Mouse (Mus musculus) mouse trophoblast stem cell (cell line): ENCODE results near the gene Acaca.

Experiments used
- in situ Hi-C, 2 experiments: fragments of 300-500 bp; cut with MseI, MboI; formaldehyde crosslinking; loops; 2 replicates in 1 of 2; 3 replicates in 1 of 2; pipeline ENCODE4 v1.15.1; 2025

Gene Acaca

DNA sequence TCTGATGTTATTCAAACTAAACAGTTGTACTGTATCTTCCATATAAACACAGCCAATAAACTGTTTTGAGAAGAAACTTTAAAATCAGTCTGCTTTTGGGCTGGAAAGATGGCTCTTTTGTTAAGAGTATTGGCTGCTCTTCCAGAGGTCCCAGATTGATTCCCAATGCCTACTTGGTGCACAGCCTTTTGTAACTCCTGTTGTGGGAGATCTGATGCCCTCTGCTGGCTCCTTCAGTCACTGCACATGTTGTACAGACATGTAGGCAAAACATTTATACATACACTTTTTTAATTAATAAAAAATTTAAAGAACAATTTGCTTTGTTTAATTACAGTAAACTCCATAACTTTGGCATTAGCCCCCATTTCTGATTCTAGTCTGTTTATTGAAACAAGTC, 114.1 kb downstream of the Acaca start:
- in situ Hi-C loops = no loop called here

DNA sequence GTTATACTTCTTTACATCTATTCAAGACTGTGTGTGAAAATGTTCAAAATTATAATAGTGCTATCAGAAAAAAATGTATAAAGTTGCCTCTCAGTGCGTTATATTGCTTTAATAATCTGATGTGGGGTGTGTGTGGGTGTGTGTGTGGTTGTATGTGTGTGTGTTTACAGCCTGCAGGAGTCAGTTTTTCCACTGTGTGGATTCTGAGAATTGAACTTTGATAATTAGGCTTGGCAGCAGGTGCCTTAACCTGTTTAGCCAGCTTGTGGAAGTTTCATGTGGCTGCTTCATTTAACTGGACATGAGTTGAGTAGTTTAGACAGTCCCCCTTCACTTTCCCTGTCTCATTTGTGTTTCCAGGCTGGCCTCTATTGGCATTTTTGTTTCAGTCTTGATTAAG, 117.9 kb downstream of the Acaca start:
- in situ Hi-C loops = no loop called here

DNA sequence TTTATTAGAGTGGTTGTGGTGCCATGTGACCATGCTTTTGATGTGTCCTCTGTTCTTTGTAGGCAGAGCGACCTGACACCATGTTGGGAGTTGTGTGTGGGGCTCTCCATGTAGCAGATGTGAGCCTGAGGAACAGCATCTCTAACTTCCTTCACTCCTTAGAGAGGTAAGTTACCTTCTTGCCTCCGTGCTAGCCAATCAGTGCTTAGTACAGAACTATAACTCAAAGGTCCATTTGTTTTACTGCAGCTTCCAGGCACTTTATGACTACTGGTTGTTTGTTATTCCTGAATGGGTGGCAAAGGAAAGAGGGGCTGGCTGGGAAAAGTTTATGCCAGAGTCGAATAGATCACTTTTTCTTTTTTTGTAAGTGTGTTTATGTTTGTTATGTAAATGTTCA, 121.7 kb downstream of the Acaca start:
- in situ Hi-C loops = no loop called here

DNA sequence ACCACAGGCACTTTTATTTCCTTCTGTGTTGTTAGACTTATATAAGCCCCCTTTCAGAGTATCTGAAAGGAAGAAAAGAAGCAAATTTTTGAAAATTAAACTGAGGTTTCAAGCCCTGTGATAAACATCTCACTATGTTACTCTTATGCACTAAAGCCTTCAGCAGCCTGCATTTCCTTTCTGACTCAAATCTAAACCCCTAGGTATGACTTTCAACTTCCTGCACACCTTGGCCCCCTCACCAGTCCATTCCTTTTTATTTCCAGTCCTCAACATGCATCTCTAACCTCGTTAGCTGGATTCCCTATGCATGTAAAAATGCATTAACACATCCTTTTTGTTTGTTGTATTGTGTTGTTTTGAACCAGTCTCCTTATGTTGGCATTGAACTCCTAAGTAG, 123.0 kb downstream of the Acaca start:
- in situ Hi-C loops = no loop called here

GRCm38 (mm10) chr11:84255879-84256278, 126.4 kb downstream of the Acaca start:
- in situ Hi-C loops = no loop called here

DNA sequence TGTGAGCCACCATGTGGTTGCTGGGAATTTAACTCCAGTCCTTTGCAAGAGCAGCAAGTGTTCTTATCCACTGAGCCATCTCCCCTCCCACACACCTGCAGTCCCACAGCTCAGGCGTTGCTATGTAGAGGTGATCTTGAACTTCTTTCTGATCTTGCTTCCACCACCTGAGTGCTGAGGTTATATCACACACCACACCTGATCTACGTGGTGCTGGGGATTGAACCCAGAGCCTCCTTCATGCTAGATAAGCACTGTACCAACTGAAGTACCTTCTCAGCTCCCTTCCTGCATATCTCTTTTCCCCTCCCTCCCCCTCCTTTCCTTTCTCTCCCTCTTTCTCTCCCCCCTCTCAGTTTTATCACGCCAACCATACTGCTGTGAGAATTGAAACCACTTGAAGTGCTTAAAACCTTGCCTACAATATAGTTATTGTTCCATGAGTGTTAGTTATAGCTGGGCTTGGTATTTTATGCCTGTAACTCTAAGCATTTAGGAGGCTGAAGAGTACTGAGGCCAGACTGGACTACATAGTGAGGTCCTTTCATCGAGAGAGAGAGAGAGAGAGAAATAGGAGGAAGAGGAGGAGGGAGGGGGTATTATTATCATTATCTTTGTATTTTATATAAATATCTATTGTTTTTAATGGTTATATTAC, 128.7 kb downstream of the Acaca start:
- in situ Hi-C loops = no loop called here

GRCm38 (mm10) chr11:84264490-84264889, 135.0 kb downstream of the Acaca start:
- in situ Hi-C loops = no loop called here

DNA sequence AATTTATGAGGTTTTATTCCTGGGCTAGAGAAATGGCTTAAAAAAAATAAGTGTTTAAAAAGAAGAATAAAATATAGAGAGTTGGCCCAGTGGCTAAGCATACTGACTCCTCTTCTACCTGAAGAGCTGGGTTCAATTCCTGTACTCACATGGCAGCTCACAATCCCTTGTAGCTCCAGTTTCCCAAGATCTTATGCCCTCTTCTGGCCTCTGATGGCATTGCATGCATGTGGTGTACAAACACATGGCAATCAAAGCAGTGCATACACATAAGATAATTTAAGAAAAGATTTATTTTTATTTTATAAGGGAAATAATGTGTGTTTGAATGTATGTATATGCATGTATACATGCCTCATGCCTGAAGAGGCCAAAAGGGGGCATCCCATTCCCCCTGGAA, 138.6 kb downstream of the Acaca start:
- in situ Hi-C loops = no loop called here

DNA sequence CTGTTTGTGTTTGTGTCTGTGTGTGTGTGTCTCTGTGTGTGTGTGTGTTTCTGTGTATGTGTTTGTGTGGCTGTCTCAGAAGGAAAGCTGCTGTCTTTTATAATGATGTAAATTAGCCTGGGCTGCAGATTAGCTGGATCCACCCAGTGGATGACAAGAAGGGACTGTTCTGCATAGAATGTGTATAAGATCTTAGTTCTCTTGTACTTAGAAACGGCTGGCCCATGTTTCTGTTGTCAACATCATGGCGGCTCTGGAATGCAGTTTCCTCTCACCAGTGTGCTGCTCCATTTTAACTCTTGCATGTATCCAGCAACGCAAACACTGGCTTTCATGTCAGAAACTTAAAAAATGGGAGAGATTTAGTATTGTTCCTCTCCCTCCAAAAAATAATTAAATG, 141.0 kb downstream of the Acaca start:
- in situ Hi-C loops = no loop called here

GRCm38 (mm10) chr11:84271948-84272347, 142.5 kb downstream of the Acaca start:
- in situ Hi-C loops = no loop called here

DNA sequence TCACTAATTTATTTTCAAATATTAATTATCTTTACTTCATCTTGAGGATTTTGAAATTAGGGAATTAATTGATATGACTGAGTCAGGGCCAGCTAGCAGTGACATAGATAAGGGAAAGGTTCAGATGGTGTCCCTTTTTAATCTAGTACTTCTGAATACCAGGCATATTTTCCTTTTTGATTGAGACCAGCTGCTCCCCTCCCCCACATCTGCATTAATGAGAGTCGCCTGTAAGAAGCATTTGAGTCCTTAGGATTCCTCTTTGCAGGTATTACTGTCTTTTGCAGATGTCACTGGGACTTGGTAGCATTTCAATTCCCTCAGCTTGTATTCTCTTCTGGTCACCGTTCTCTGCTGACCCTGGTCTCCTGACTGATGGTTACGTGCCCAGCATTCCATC, 143.1 kb downstream of the Acaca start:
- in situ Hi-C loops = no loop called here

DNA sequence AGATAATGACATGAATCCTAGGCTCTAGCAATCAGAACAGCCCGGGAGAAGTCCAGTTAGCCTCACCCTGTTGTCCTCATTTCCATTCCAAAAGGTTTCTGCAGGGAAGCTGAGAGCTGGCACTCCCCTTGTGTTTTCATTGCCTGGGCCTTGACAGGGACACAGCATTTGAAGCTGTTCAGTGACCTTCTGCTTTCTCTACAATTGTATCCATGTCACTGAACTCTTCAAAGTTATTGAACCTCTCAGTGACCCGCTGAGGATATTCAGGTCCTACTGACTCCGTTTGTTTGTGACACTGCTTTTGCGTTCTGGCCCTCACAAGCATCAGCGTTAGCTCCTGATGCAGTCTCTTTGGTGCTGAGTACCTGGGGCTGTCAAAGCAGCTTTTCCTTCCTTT, 147.5 kb downstream of the Acaca start:
- in situ Hi-C loops = no loop called here

DNA sequence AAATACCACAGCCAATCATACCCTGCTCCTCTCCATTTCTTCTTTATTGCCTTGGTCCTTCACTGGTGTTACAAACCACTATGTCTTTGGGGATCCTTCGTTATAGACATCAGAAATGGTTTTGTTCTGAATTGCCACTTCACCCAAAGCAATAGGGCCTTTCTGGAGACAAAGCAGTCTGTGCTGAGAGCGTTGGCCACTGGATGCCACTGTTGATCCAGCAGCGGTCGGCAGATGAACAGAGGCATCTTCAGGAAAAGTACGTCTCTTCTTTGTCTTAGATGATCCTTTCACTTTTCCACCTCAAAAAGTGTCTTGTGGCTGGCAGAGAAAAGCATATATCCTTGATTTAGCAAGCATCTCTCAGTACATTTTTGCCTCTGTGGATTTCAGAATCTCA, 151.8 kb downstream of the Acaca start:
- in situ Hi-C loops = no loop called here

DNA sequence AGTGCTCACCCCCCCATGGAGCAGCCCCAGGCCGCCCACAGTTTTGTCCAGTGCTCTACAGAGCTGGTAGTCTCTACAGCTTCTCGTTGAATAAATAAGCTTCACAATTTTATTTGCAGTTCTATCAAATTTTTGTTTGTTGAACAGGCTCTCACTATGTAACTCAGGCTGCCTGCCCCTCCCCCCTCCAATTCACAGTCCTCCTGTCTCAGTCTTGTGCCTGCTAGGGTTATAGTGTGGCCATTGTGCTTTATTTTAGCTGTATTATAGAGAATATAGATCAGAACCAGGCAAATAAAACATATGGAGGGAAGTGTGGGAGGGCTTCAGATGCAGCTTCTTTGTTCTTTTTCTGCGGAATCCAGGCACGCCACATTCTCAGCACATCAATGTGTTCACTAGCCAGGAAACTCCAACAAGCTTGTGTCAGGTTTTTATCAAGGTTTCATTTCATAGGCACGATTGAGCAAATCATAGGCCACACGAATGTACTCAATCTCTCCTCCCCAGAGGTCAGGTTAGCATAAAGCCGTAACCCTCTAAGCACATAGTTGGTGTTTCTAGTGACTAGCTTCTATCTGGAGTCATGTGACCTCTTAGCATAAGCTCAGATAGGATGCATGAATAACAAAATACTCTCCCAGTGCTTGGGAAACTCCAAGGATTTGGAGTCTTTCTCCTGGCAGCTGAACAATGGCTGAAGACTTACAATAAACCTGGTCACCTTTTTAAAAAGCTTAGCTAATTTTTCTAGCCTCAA, 153.7 kb downstream of the Acaca start:
- in situ Hi-C loops = no loop called here

DNA sequence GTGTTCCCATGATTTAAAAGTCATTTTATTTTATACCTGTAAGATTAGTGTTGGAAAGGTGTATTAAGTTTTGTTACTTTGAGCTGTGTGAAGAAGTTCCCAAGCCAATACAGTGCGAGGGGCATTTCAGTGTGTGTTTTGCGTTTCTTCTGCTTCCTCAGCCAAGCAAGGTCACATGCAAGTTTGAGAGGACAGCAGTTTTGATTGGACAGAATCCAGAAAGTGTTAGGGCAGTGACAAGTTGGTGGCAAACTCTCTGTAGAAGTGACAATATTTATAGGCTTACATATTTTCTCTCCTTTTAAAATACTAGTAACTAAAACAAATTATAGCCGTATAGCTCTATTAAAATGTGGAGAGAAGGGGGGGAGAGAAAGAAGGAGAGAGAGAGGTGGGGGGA, 161.3 kb downstream of the Acaca start:
- in situ Hi-C loops = no loop called here

- in situ Hi-C loops = no loop called here
These were observed 163.1 kb downstream of the Acaca start for GRCm38 (mm10) chr11:84292532-84292931.

GRCm38 (mm10) chr11:84293288-84293687, 163.8 kb downstream of the Acaca start:
- in situ Hi-C loops = no loop called here

DNA sequence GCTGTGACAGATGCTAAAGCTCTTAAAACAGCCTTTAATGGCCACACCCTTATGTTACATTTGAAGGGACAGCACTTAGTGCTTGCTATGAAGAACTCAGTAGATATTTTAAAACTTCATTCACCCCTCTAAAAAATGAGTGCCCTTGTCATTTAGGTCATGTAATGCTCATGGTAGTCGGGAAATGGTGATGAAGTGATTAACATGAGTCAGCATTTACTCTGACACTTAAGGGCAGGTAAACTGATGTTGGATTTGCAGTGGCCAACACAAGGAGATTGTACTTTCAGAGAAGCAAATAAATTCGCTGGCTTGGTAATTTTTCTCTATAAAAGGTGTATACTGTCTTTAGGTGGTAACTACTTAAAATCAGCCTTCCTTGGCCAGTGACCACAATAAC, 166.9 kb downstream of the Acaca start:
- in situ Hi-C loops = no loop called here

GRCm38 (mm10) chr11:84305474-84305873, 176.0 kb downstream of the Acaca start:
- in situ Hi-C loops = no loop called here

DNA sequence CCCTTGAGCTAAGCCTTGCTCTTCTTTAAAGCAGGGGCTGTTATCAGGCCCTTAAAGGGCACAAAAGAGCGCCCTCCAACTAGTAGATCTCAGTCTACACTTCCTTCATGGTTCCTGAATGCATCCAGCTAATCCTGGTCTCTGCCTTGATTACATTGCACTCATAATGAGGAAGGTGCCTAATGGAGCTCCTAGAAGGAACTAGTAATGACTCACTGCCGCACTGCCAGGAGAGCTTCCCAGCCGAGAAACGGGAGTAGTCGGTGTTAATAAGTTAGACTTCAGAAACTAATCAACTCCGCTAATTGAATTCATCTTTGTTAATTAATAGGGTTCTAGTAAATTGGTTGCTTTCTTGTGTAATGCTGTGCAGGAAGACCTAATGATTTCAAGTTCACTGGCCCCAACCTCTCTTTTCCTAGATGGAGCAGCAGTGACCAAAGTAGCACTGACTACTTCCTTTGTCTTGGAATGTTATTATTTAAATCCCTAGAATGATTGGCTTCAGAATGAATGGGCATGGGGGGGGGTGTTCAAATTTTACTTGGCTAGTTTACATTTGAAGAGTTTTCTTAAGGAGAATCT, 176.8 kb downstream of the Acaca start:
- in situ Hi-C loops = no loop called here

DNA sequence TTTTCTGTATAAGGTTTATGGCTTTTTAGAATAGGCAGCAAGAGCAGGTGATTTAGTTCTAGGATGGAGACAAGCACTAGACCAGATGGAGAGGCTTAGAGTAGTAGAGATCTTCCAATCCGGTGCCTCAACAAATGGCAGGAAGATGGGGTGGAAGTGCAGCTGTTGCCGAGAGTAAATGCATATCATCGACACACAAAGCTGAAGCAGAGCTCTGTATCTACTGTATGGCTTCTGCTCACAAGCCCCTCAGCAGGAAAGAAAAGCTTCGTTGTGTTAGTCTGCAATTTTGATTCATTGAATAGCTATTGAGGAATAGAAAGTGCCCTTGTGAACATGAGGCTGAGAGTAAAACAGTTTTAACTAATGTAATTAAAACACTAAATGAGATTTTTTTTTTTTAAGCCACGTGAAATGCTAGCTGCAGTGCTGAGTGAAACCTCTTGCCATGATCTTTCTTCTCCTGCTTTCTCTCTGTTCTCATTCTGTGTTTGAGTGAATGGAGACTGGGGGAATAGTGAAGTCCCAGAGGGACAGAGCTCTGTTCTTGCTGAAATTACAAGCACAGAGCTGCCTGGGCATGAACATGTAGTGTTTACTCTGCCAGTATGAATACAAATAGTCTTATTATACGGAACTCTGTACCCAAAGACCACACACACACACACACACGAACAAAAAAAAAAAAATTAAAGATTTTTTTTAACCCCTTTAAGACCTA, 194.7 kb downstream of the Acaca start:
- in situ Hi-C loops = no loop called here

GRCm38 (mm10) chr11:84327086-84327485, 197.6 kb downstream of the Acaca start:
- in situ Hi-C loops = no loop called here

DNA sequence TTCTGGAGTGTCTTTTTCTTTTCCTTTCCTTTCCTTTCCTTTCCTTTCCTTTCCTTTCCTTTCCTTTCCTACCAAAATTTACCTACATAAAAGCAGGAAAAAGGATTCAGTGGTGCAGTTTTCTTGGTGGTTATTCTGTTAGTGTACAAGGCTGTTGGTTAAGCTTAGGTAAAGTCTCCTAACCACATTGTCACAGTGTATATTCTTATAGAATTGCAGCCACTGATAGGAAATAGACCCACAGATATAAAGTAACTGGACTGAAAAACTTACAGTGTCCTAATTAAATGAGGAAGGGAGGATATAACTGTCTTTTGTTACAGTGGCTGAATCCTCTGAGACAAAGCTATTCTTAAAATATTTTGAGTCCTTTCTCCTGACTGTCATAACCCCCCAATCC, 202.9 kb downstream of the Acaca start:
- in situ Hi-C loops = no loop called here
